Mouse (Mus musculus): ENCODE data around the gene Katnb1. TPM values are rescaled to one million over a fixed set of nuclear protein-coding genes. Genes with fewer than 3 reads are reported as not detected.

Gene Katnb1
- total and polyA plus RNA-seq, 3 experiments, result 9.8 to 19.8 (median 13.1) TPM

- in situ Hi-C loops (cut with MboI; ENCODE audit: low pct_ligation_motif_present, low pct_unique_long_range_greater_than_20kb, low sequenced_read_pairs), result loop anchor here (25.0 kb wide), 1 partner anchor 127 kb away; the partner anchor contains the start of gene Kifc3
- no peaks in the 10 kb centered on the region for H3K9me3 ChIP-seq (replicated peaks; ENCODE audit: low read length)
- TF ChIP-seq ELF1 (IDR thresholded peaks at IDR 0.05; ENCODE audit: low read depth, low read length), result no peak
- no peak overlapping the region for H3K9ac ChIP-seq (ENCODE audit: insufficient read depth, low read depth)
- no peaks in the 10 kb centered on the region for H3K27me3 ChIP-seq (replicated peaks)
- H3K4me2 ChIP-seq (ENCODE audit: insufficient read depth, low read depth, poor library complexity, severe bottlenecking), result no peak overlapping the region
- H3K4me1 ChIP-seq (ENCODE audit: control insufficient read depth in 1 of 2, insufficient read depth in 2 of 2), result peaks cover 3 to 12% of the 10 kb centered on the region in 2 experiments
- H3K79me2 ChIP-seq (replicated peaks; ENCODE audit: control insufficient read depth, extremely low read depth, insufficient read depth, poor library complexity, severe bottlenecking), result no peaks in the 10 kb centered on the region
- H3K27ac ChIP-seq (ENCODE audit: insufficient read depth, low read depth), result no peak overlapping the region
- no peak for DNase-seq (ENCODE audit: extremely low read depth)
- dilution Hi-C loops (cut with MboI; ENCODE audit: extremely low pct_ligation_motif_present, extremely low pct_unique_long_range_greater_than_20kb, low sequenced_read_pairs), result no loop called here
- peaks cover 21 to 72% of the 10 kb centered on the region in 2 experiments for H3K36me3 ChIP-seq (replicated peaks in 1 of 2; ENCODE audit: control insufficient read depth in 1 of 2, insufficient read depth in 1 of 2, low read length in 1 of 2)
- no peak overlapping the region for H3K4me3 ChIP-seq (replicated peaks in 1 of 3; ENCODE audit: low read depth in 2 of 3, low read length in 2 of 3, poor library complexity in 1 of 3)
Measured at GRCm38 (mm10) chr8:95085432-95086141, 4.6 kb downstream of the Katnb1 start.

GRCm38 (mm10) chr8:95093574-95093973, 12.6 kb downstream of the Katnb1 start:
- peaks cover 35 to 96% of the 10 kb centered on the region in 2 experiments for H3K36me3 ChIP-seq (replicated peaks in 1 of 2; ENCODE audit: control insufficient read depth in 1 of 2, insufficient read depth in 1 of 2, low read length in 1 of 2)
- dilution Hi-C loops (cut with MboI; ENCODE audit: extremely low pct_ligation_motif_present, extremely low pct_unique_long_range_greater_than_20kb, low sequenced_read_pairs) (no loop called here), in situ Hi-C loops (cut with MboI; ENCODE audit: low pct_ligation_motif_present, low pct_unique_long_range_greater_than_20kb, low sequenced_read_pairs) (loop anchor here (25.0 kb wide), 1 partner anchor 119 kb away; the partner anchor contains the start of gene Kifc3)
- no peaks in the 10 kb centered on the region for H3K27me3 ChIP-seq (replicated peaks)
- H3K27ac ChIP-seq (ENCODE audit: insufficient read depth, low read depth), result no peak overlapping the region
- H3K4me1 ChIP-seq (ENCODE audit: control insufficient read depth in 1 of 2, insufficient read depth in 2 of 2), result no peaks in the 10 kb centered on the region
- no peak overlapping the region for H3K4me3 ChIP-seq (replicated peaks in 1 of 3; ENCODE audit: low read depth in 2 of 3, low read length in 2 of 3, poor library complexity in 1 of 3)
- no peak overlapping the region for H3K4me2 ChIP-seq (ENCODE audit: insufficient read depth, low read depth, poor library complexity, severe bottlenecking)
- no peaks in the 10 kb centered on the region for H3K79me2 ChIP-seq (replicated peaks; ENCODE audit: control insufficient read depth, extremely low read depth, insufficient read depth, poor library complexity, severe bottlenecking)
- DNase-seq (ENCODE audit: extremely low read depth), result no peak
- no peaks in the 10 kb centered on the region for H3K9me3 ChIP-seq (replicated peaks; ENCODE audit: low read length)
- TF ChIP-seq IRF4 (IDR thresholded peaks at IDR 0.05; ENCODE audit: low read depth, low read length) (no peak), ELF1 (IDR thresholded peaks at IDR 0.05; ENCODE audit: low read depth, low read length) (no peak), PAX5 (IDR thresholded peaks at IDR 0.05; ENCODE audit: low read length) (no peak), GABPA (IDR thresholded peaks at IDR 0.05; ENCODE audit: insufficient replicate concordance, low read depth, low read length) (no peak), CHD1 (IDR thresholded peaks at IDR 0.05; ENCODE audit: low read depth, low read length) (no peak), USF1 (IDR thresholded peaks at IDR 0.05; ENCODE audit: low read depth, low read length) (no peak), EP300 (IDR thresholded peaks at IDR 0.05; ENCODE audit: low read length) (no peak), TCF12 (IDR thresholded peaks at IDR 0.05; ENCODE audit: low read depth, low read length) (no peak), POLR2A (IDR thresholded peaks at IDR 0.05; ENCODE audit: low read depth, low read length) (no peak), ETS1 (conservative IDR thresholded peaks at IDR 0.05; ENCODE audit: low read depth, low read length) (no peak), ZC3H11A (IDR thresholded peaks at IDR 0.05; ENCODE audit: low read depth, low read length) (no peak), HCFC1 (IDR thresholded peaks at IDR 0.05; ENCODE audit: low read depth, low read length) (no peak)
- no peak overlapping the region for H3K9ac ChIP-seq (ENCODE audit: insufficient read depth, low read depth)

- Histone ChIP-seq H3K4me3 (replicated peaks in 1 of 3; ENCODE audit: low read depth in 2 of 3, low read length in 2 of 3, poor library complexity in 1 of 3) (no peak overlapping the region), H3K9me3 (replicated peaks; ENCODE audit: low read length) (no peaks in the 10 kb centered on the region), H3K79me2 (replicated peaks; ENCODE audit: control insufficient read depth, extremely low read depth, insufficient read depth, poor library complexity, severe bottlenecking) (no peaks in the 10 kb centered on the region), H3K4me1 (ENCODE audit: control insufficient read depth in 1 of 2, insufficient read depth in 2 of 2) (no peaks in the 10 kb centered on the region), H3K9ac (ENCODE audit: insufficient read depth, low read depth) (no peak overlapping the region), H3K36me3 (replicated peaks in 1 of 2; ENCODE audit: control insufficient read depth in 1 of 2, insufficient read depth in 1 of 2, low read length in 1 of 2) (peaks cover 31 to 86% of the 10 kb centered on the region in 2 experiments), H3K27ac (ENCODE audit: insufficient read depth, low read depth) (no peak overlapping the region), H3K4me2 (ENCODE audit: insufficient read depth, low read depth, poor library complexity, severe bottlenecking) (no peak overlapping the region), H3K27me3 (replicated peaks) (no peaks in the 10 kb centered on the region)
- TF ChIP-seq CTCF (conservative IDR thresholded peaks at IDR 0.05 in 1 of 2, IDR thresholded peaks at IDR 0.05 in 1 of 2; ENCODE audit: low read depth in 2 of 2, low read length in 2 of 2) (peak; percentile 58 to 90), UBTF (IDR thresholded peaks at IDR 0.05; ENCODE audit: low read depth, low read length) (no peak), RAD21 (IDR thresholded peaks at IDR 0.05; ENCODE audit: low read depth, low read length) (peak; percentile 80), ZC3H11A (IDR thresholded peaks at IDR 0.05; ENCODE audit: low read depth, low read length) (peak; percentile 4; the same call in 1 of the 2 replicates), SMC3 (IDR thresholded peaks at IDR 0.05; ENCODE audit: low read depth, low read length) (peak; percentile 84), RCOR1 (conservative IDR thresholded peaks at IDR 0.05; ENCODE audit: low read depth, low read length) (no peak)
- dilution Hi-C loops (cut with MboI; ENCODE audit: extremely low pct_ligation_motif_present, extremely low pct_unique_long_range_greater_than_20kb, low sequenced_read_pairs) (no loop called here), in situ Hi-C loops (cut with MboI; ENCODE audit: low pct_ligation_motif_present, low pct_unique_long_range_greater_than_20kb, low sequenced_read_pairs) (loop anchor here (25.0 kb wide), 1 partner anchor 113 kb away; the partner anchor contains the start of gene Kifc3)
- DNase-seq (ENCODE audit: extremely low read depth), result peak; percentile 31
Measured at GRCm38 (mm10) chr8:95099009-95099408, 18.0 kb downstream of the Katnb1 start.
